Mouse (Mus musculus) MEL (cell line): Measurements from ENCODE around the gene Lgr6. TPM values are rescaled to one million over a fixed set of nuclear protein-coding genes. Genes with fewer than 3 reads are reported as not detected.
A peak's percentile ranks its signal among the peaks of the same experiment; 100 is the strongest.

Source experiments
- DNase-seq: peaks from one replicate; pipeline ENCODE4 v3.0.0; 2011; ENCODE audit warnings: low read depth, low spot score
- H3K27ac ChIP-seq: 2 replicates; pipeline ENCODE4 v1.5.1; 2012; ENCODE audit warnings: low read depth, mild to moderate bottlenecking, control low read depth, low read length, moderate library complexity; ENCODE audit not compliant: control insufficient read depth
- H3K27me3 ChIP-seq, 2 experiments: fragments of 150-350 bp in 1 of 2; sonication (generic) in 1 of 2; 2 replicates each; pipeline ENCODE4 v1.6.1; 2012; ENCODE audit warnings: low read length in 2 of 2, mild to moderate bottlenecking in 2 of 2, improper control_type of control experiment in 1 of 2, moderate library complexity in 1 of 2; ENCODE audit not compliant: insufficient read depth in 2 of 2, control insufficient read depth in 1 of 2
- H3K36me3 ChIP-seq, 2 experiments: 2 replicates each; pipeline ENCODE4 v1.6.1; 2012 to 2014; ENCODE audit warnings: low read length in 2 of 2, improper control_type of control experiment in 1 of 2, inconsistent platforms in 1 of 2, mild to moderate bottlenecking in 1 of 2; ENCODE audit not compliant: insufficient read depth in 2 of 2, control insufficient read depth in 1 of 2
- H3K4me1 ChIP-seq, 2 experiments: fragments of 150-350 bp in 1 of 2; sonication (generic) in 1 of 2; 2 replicates each; pipeline ENCODE4 v1.6.1; 2012; ENCODE audit warnings: low read length in 2 of 2, improper control_type of control experiment in 1 of 2, mild to moderate bottlenecking in 1 of 2; ENCODE audit not compliant: insufficient read depth in 2 of 2, control insufficient read depth in 1 of 2
- H3K4me3 ChIP-seq, 2 experiments: fragments of 150-350 bp in 1 of 2; sonication (generic) in 1 of 2; 2 replicates each; pipeline ENCODE4 v1.5.1; 2012; ENCODE audit warnings: low read depth in 2 of 2, low read length in 2 of 2, mild to moderate bottlenecking in 2 of 2, moderate library complexity in 2 of 2, control low read depth in 1 of 2, improper control_type of control experiment in 1 of 2; ENCODE audit not compliant: control insufficient read depth in 1 of 2, insufficient read depth in 1 of 2
- H3K79me2 ChIP-seq: 2 replicates; pipeline ENCODE4 v1.6.1; 2012; ENCODE audit warnings: mild to moderate bottlenecking, low read length, moderate library complexity; ENCODE audit not compliant: control insufficient read depth, poor library complexity, insufficient read depth
- H3K9ac ChIP-seq: 2 replicates; pipeline ENCODE4 v1.6.1; 2012; ENCODE audit warnings: low read depth, mild to moderate bottlenecking, control low read depth, low read length, moderate library complexity; ENCODE audit not compliant: control insufficient read depth, poor library complexity, severe bottlenecking
- H3K9me3 ChIP-seq: fragments of 150-350 bp; sonication (generic); replicated peaks from 2 replicates; pipeline ENCODE4 v1.6.1; 2012; ENCODE audit warnings: mild to moderate bottlenecking, low read length, improper control_type of control experiment, moderate library complexity; ENCODE audit not compliant: insufficient read depth
- CHD1 ChIP-seq: IDR thresholded peaks from 2 replicates; pipeline ENCODE4 v1.6.1; 2012; ENCODE audit warnings: low read depth, mild to moderate bottlenecking, inconsistent platforms, low read length, improper control_type of control experiment
- CHD2 ChIP-seq: IDR thresholded peaks from 2 replicates; pipeline ENCODE4 v1.6.1; 2011; ENCODE audit warnings: low read length, improper control_type of control experiment
- CTCF ChIP-seq, 3 experiments: IDR thresholded peaks in 2 of 3; conservative IDR thresholded peaks in 1 of 3; 2 replicates each; pipeline ENCODE4 v1.5.1; 2011 to 2012; ENCODE audit warnings: low read length in 3 of 3, low read depth in 2 of 3, mild to moderate bottlenecking in 2 of 3, improper control_type of control experiment in 1 of 3, inconsistent platforms in 1 of 3, mixed read lengths in 1 of 3, moderate library complexity in 1 of 3; ENCODE audit not compliant: control insufficient read depth in 1 of 3, insufficient read depth in 1 of 3, poor library complexity in 1 of 3, severe bottlenecking in 1 of 3
- E2F4 ChIP-seq: IDR thresholded peaks from 2 replicates; pipeline ENCODE4 v1.6.1; 2011; ENCODE audit warnings: low read depth, low read length, improper control_type of control experiment, borderline replicate concordance
- EP300 ChIP-seq, 2 experiments: IDR thresholded peaks; 2 replicates each; pipeline ENCODE4 v1.6.1; 2011; ENCODE audit warnings: improper control_type of control experiment in 2 of 2, low read length in 2 of 2, low read depth in 1 of 2, mild to moderate bottlenecking in 1 of 2
- ETS1 ChIP-seq: IDR thresholded peaks from 2 replicates; pipeline ENCODE4 v1.6.1; 2012; ENCODE audit warnings: low read depth, mild to moderate bottlenecking, inconsistent platforms, low read length, improper control_type of control experiment, moderate library complexity
- GABPA ChIP-seq: IDR thresholded peaks from 2 replicates; pipeline ENCODE4 v1.6.1; 2012; ENCODE audit warnings: low read depth, mild to moderate bottlenecking, inconsistent platforms, low read length, improper control_type of control experiment, moderate library complexity
- GATA1 ChIP-seq: IDR thresholded peaks from 2 replicates; pipeline ENCODE4 v1.6.1; 2011; ENCODE audit warnings: low read depth, low read length, improper control_type of control experiment
- HCFC1 ChIP-seq: IDR thresholded peaks from 2 replicates; pipeline ENCODE4 v1.6.1; 2012; ENCODE audit warnings: low read depth, mild to moderate bottlenecking, inconsistent platforms, low read length, improper control_type of control experiment, moderate library complexity
- KAT2A ChIP-seq: conservative IDR thresholded peaks from 2 replicates; pipeline ENCODE4 v1.6.1; 2012; ENCODE audit warnings: low read depth, low read length, improper control_type of control experiment, inconsistent platforms
- MAFK ChIP-seq: IDR thresholded peaks from 2 replicates; pipeline ENCODE4 v1.6.1; 2011; ENCODE audit warnings: low read depth, mild to moderate bottlenecking, low read length, improper control_type of control experiment, borderline replicate concordance
- MAX ChIP-seq: IDR thresholded peaks from 2 replicates; pipeline ENCODE4 v1.6.1; 2011; ENCODE audit warnings: low read length, improper control_type of control experiment
- MEF2A ChIP-seq: IDR thresholded peaks from 2 replicates; pipeline ENCODE4 v1.6.1; 2014; ENCODE audit warnings: low read depth, mild to moderate bottlenecking, inconsistent platforms, low read length, improper control_type of control experiment; ENCODE audit not compliant: poor library complexity, insufficient replicate concordance, severe bottlenecking; ENCODE audit errors: extremely low read depth
- MXI1 ChIP-seq: IDR thresholded peaks from 2 replicates; pipeline ENCODE4 v1.6.1; 2011; ENCODE audit warnings: mild to moderate bottlenecking, low read depth, low read length, improper control_type of control experiment
- MYC ChIP-seq: IDR thresholded peaks from 2 replicates; pipeline ENCODE4 v1.6.1; 2011; ENCODE audit warnings: low read depth, mild to moderate bottlenecking, low read length, improper control_type of control experiment, moderate library complexity
- NELFE ChIP-seq: IDR thresholded peaks from 2 replicates; pipeline ENCODE4 v1.6.1; 2011; ENCODE audit warnings: low read depth, low read length, improper control_type of control experiment
- RAD21 ChIP-seq: IDR thresholded peaks from 2 replicates; pipeline ENCODE4 v1.6.1; 2011; ENCODE audit warnings: mild to moderate bottlenecking, low read depth, low read length, improper control_type of control experiment
- RCOR1 ChIP-seq: IDR thresholded peaks from 2 replicates; pipeline ENCODE4 v1.6.1; 2012; ENCODE audit warnings: low read depth, mild to moderate bottlenecking, inconsistent platforms, low read length, improper control_type of control experiment
- SIN3A ChIP-seq: IDR thresholded peaks from 2 replicates; pipeline ENCODE4 v1.6.1; 2012; ENCODE audit warnings: low read length, improper control_type of control experiment, inconsistent platforms
- SMC3 ChIP-seq: IDR thresholded peaks from 2 replicates; pipeline ENCODE4 v1.6.1; 2011; ENCODE audit warnings: low read depth, low read length, improper control_type of control experiment
- TBP ChIP-seq: IDR thresholded peaks from 2 replicates; pipeline ENCODE4 v1.8.0; 2011; ENCODE audit warnings: low read depth, low read length, improper control_type of control experiment
- UBTF ChIP-seq: IDR thresholded peaks from 2 replicates; pipeline ENCODE4 v1.6.1; 2012; ENCODE audit warnings: low read depth, mild to moderate bottlenecking, inconsistent platforms, low read length, improper control_type of control experiment, moderate library complexity, borderline replicate concordance; ENCODE audit not compliant: insufficient read depth
- USF1 ChIP-seq: IDR thresholded peaks from 2 replicates; pipeline ENCODE4 v1.6.1; 2014; ENCODE audit warnings: low read depth, mild to moderate bottlenecking, inconsistent platforms, low read length, improper control_type of control experiment, moderate library complexity
- ZC3H11A ChIP-seq: IDR thresholded peaks from 2 replicates; pipeline ENCODE4 v1.6.1; 2012; ENCODE audit warnings: low read depth, mild to moderate bottlenecking, inconsistent platforms, low read length, improper control_type of control experiment
- ZKSCAN1 ChIP-seq: IDR thresholded peaks from 2 replicates; pipeline ENCODE4 v1.6.1; 2012; ENCODE audit warnings: low read depth, mild to moderate bottlenecking, inconsistent platforms, low read length, improper control_type of control experiment, moderate library complexity
- ZNF384 ChIP-seq: IDR thresholded peaks from 2 replicates; pipeline ENCODE4 v1.6.1; 2012; ENCODE audit warnings: low read depth, mild to moderate bottlenecking, inconsistent platforms, low read length, improper control_type of control experiment
- polyA plus RNA-seq, 2 experiments: library from polyadenylated mRNA; stranded (reverse) in 1 of 2; unstranded in 1 of 2; fragments of >175 nt in 1 of 2; fragments of >200 nt in 1 of 2; gene quantifications; 2 replicates each; pipeline versions ENCODE4 v1.2.1 to v1.2.4; 2012; ENCODE audit warnings: low replicate concordance in 2 of 2, low read depth in 1 of 2; ENCODE audit not compliant: insufficient read length in 2 of 2, insufficient read depth in 1 of 2, missing spikeins in 1 of 2
- total RNA-seq: library from RNA; depleted of rRNA; stranded (reverse); fragments of 300-350 nt; gene quantifications from 2 replicates; pipeline ENCODE4 v1.2.3, GENCODE M21; 2012

Gene Lgr6
- total and polyA plus RNA-seq, 3 experiments, result 0.04 to 0.10 TPM; not detected in 1

DNA sequence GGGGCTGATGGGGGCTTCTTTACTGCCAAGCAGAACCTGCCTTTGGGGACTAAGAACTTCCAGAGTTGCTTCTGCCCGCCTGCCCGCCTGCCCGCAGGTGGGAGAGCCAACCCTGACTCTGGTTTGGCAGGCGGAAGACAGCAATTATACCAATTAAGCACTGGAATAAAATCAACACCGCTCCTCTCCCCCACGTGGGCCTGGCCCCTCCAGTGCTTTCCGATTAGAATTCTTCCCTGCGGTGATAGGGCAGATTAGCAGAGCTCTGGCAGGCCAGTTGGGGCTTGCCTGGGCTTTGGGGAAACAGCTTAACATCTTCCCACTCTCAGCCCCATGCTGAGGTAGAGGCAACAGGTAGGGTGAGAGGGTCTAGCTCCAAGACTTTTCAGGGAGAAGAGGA, 72.4 kb downstream of the Lgr6 start:
- no peak overlapping the region for H3K27ac ChIP-seq
- no peaks in the 10 kb centered on the region for H3K79me2 ChIP-seq
- peaks cover 0 to 3% of the 10 kb centered on the region in 2 experiments; a peak in 2 of 4 replicates for H3K36me3 ChIP-seq
- H3K9me3 ChIP-seq, result no peaks in the 10 kb centered on the region
- TF ChIP-seq SIN3A, result no peak
- no peak for TF ChIP-seq KAT2A
- no peak for TF ChIP-seq MYC
- TF ChIP-seq GATA1, result no peak
- DNase-seq, result no peak
- H3K27me3 ChIP-seq, result no peaks in the 10 kb centered on the region; a peak in 1 of 4 replicates
- no peak overlapping the region for H3K9ac ChIP-seq
- H3K4me1 ChIP-seq, result peaks cover 0 to 7% of the 10 kb centered on the region in 2 experiments; a peak in 2 of 4 replicates
- no peak overlapping the region for H3K4me3 ChIP-seq

DNA sequence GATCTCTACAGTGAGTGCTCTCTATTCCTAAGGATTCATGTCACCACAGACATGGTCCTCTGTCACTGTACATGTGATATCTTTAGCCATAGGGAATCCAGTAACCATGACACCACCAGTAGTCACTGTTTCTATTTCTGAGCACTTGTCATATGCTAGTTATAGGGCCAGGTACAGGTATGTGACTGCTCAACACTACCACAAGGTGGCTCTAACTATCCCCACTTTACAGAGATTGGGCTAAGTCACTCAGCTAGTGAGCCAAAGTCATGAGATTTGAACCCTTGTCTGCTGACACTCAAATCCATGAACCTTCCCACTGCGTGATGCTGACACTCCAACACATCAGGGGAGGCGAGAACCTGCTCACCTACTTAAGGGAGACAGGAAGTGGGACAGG, 75.0 kb downstream of the Lgr6 start:
- H3K36me3 ChIP-seq, result no peaks in the 10 kb centered on the region
- H3K27me3 ChIP-seq, result no peaks in the 10 kb centered on the region; a peak in 1 of 4 replicates
- no peaks in the 10 kb centered on the region for H3K79me2 ChIP-seq
- H3K9ac ChIP-seq, result no peak overlapping the region
- no peak overlapping the region for H3K27ac ChIP-seq
- H3K9me3 ChIP-seq, result no peaks in the 10 kb centered on the region
- H3K4me3 ChIP-seq, result no peak overlapping the region
- no peaks in the 10 kb centered on the region for H3K4me1 ChIP-seq
- DNase-seq, result peak; percentile 25
- TF ChIP-seq CHD1, result no peak
- no peak for TF ChIP-seq GABPA
- TF ChIP-seq KAT2A, result no peak
- no peak for TF ChIP-seq EP300 (IDR thresholded peaks at IDR 0.05; ENCODE audit: low read depth in 1 of 2, low read length in 2 of 2)
- no peak for TF ChIP-seq NELFE
- peak; percentile 14; the same call in 1 of the 2 replicates for TF ChIP-seq ZC3H11A
- TF ChIP-seq ZKSCAN1, result no peak
- no peak for TF ChIP-seq HCFC1
- TF ChIP-seq CTCF (IDR thresholded peaks at IDR 0.05 in 2 of 3, conservative IDR thresholded peaks at IDR 0.05 in 1 of 3; ENCODE audit: control insufficient read depth in 1 of 3, insufficient read depth in 1 of 3, low read depth in 2 of 3, low read length in 3 of 3, poor library complexity in 1 of 3, severe bottlenecking in 1 of 3), result peak in 2 of 3 experiments; percentile 15 to 45; a peak in 3 of 6 replicates
- TF ChIP-seq ZNF384, result no peak
- TF ChIP-seq RCOR1, result no peak
- TF ChIP-seq E2F4, result no peak
- peak; percentile 30 for TF ChIP-seq RAD21
- no peak for TF ChIP-seq CHD2
- TF ChIP-seq SMC3, result peak; percentile 57
- no peak for TF ChIP-seq MAX
- no peak for TF ChIP-seq MXI1
- TF ChIP-seq USF1, result no peak
- TF ChIP-seq MEF2A, result no peak
- TF ChIP-seq MAFK, result no peak
- no peak for TF ChIP-seq ETS1
- no peak for TF ChIP-seq TBP
- no peak for TF ChIP-seq UBTF
